Mouse (Mus musculus): ENCODE measurements around the gene Ccdc142. TPM values are rescaled to one million over a fixed set of nuclear protein-coding genes. Genes with fewer than 3 reads are reported as not detected.

Gene Ccdc142
- polyA plus RNA-seq, 1 experiment from 2014 or later: 2.1 TPM

GRCm38 (mm10) chr6:83127419-83127818, 26.0 kb downstream of the Ccdc142 start:
- Histone ChIP-seq H3K4me3 (ENCODE audit: low read depth, low read length) (no peak overlapping the region), H3K4me1 (ENCODE audit: control insufficient read depth, insufficient read depth, low read length) (peaks cover 15% of the 10 kb centered on the region), H3K9ac (ENCODE audit: low read depth, low read length) (no peak overlapping the region), H3K27ac (ENCODE audit: low read depth, low read length) (no peak overlapping the region), H3K36me3 (ENCODE audit: control insufficient read depth, insufficient read depth, low read length) (no peaks in the 10 kb centered on the region), H3K9me3 (replicated peaks; ENCODE audit: control insufficient read depth, low read length) (no peaks in the 10 kb centered on the region), H3K4me2 (no peak overlapping the region), H3K27me3 (ENCODE audit: control insufficient read depth, insufficient read depth, low read length) (no peaks in the 10 kb centered on the region)
- no peak for ATAC-seq (replicated peaks; ENCODE audit: insufficient number of reproducible peaks, low FRiP score, low TSS enrichment)
- 83% methylated on average over 5 of the region's 5 CpGs for WGBS (ENCODE audit: insufficient replicate concordance)

- H3K36me3 ChIP-seq (ENCODE audit: control insufficient read depth, insufficient read depth, low read length): no peaks in the 10 kb centered on the region
- H3K4me3 ChIP-seq (ENCODE audit: low read depth, low read length): no peak overlapping the region
- ATAC-seq (replicated peaks; ENCODE audit: insufficient number of reproducible peaks, low FRiP score, low TSS enrichment): no peak
- peaks cover 11% of the 10 kb centered on the region for H3K4me1 ChIP-seq (ENCODE audit: control insufficient read depth, insufficient read depth, low read length)
- 0 out of 2 replicates have a peak, but pooled peaks cover 3% of the 10 kb centered on the region for H3K27me3 ChIP-seq (ENCODE audit: control insufficient read depth, insufficient read depth, low read length)
- 82% methylated on average over 6 of the region's 6 CpGs for WGBS (ENCODE audit: insufficient replicate concordance)
- H3K9me3 ChIP-seq (replicated peaks; ENCODE audit: control insufficient read depth, low read length): no peaks in the 10 kb centered on the region
- H3K9ac ChIP-seq (ENCODE audit: low read depth, low read length): no peak overlapping the region
- no peak overlapping the region for H3K27ac ChIP-seq (ENCODE audit: low read depth, low read length)
- H3K4me2 ChIP-seq: no peak overlapping the region
These were observed 30.2 kb downstream of the Ccdc142 start for GRCm38 (mm10) chr6:83131469-83132034.

DNA sequence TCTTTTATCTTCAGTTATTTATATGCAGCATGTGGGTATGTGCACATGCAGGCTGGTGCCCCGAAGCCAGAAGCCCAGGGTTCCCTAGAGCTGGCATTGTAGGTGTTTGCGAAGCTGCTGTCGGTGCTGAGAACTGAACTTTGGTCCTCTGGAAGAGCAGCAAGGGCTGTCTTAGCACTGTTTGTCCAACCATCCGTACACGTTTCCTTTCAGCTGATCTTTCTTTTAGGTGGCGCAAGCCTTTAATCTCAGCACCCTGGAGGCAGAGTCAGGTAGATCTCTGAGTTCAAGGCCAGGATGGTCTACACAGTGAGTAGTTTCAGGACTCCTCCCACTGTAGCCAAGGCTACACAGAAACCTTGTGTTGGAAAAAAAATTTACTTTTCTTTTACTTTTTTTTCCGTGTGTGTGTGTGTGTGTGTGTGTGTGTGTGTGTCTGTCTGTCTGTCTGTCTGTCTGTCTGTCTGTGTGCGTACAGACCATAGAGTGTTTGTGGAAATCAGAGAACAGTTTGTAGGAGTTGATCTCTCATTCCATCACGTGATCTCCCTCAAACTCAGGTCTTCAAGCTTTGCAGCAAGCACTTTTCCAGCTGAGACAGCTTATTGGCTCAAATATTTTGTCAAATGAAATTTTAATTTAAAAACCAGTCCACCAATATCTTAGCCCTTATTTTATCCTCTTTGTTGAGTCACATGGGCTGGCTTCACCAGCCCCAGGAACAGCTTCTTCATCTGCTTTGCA, 30.9 kb downstream of the Ccdc142 start:
- no peak overlapping the region for H3K9ac ChIP-seq (ENCODE audit: low read depth, low read length)
- 0 out of 2 replicates have a peak, but pooled peaks cover 3% of the 10 kb centered on the region for H3K27me3 ChIP-seq (ENCODE audit: control insufficient read depth, insufficient read depth, low read length)
- no peak overlapping the region for H3K4me2 ChIP-seq
- no peak for ATAC-seq (replicated peaks; ENCODE audit: insufficient number of reproducible peaks, low FRiP score, low TSS enrichment)
- 82% methylated on average over 9 of the region's 9 CpGs for WGBS (ENCODE audit: insufficient replicate concordance)
- H3K9me3 ChIP-seq (replicated peaks; ENCODE audit: control insufficient read depth, low read length): no peaks in the 10 kb centered on the region
- H3K4me1 ChIP-seq (ENCODE audit: control insufficient read depth, insufficient read depth, low read length): peaks cover 11% of the 10 kb centered on the region
- H3K4me3 ChIP-seq (ENCODE audit: low read depth, low read length): no peak overlapping the region
- no peak overlapping the region for H3K27ac ChIP-seq (ENCODE audit: low read depth, low read length)
- no peaks in the 10 kb centered on the region for H3K36me3 ChIP-seq (ENCODE audit: control insufficient read depth, insufficient read depth, low read length)

DNA sequence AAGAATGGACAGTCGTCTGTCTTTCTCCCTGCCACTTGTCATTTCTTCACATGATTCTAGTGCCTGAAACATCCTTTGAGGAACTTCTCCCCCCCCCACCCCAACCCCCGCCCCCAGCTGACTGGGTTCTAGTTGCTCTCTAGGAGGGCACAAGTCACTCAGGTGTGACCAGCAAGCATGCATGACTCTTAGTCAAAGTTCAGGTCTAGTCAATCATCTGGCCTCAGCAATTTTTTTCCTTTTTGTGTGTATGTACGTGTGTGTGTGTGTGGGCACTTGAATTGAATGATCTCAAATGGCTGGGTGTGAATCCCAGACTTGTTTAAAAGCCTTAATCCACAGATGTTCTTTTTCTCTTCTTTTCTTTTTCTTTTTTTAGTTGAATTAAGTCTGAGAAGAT, 32.8 kb downstream of the Ccdc142 start:
- ATAC-seq (replicated peaks; ENCODE audit: insufficient number of reproducible peaks, low FRiP score, low TSS enrichment): no peak
- Histone ChIP-seq H3K27ac (ENCODE audit: low read depth, low read length) (no peak overlapping the region), H3K27me3 (ENCODE audit: control insufficient read depth, insufficient read depth, low read length) (0 out of 2 replicates have a peak, but pooled peaks cover 3% of the 10 kb centered on the region), H3K9ac (ENCODE audit: low read depth, low read length) (no peak overlapping the region), H3K4me1 (ENCODE audit: control insufficient read depth, insufficient read depth, low read length) (peaks cover 24% of the 10 kb centered on the region), H3K4me2 (no peak overlapping the region), H3K9me3 (replicated peaks; ENCODE audit: control insufficient read depth, low read length) (no peaks in the 10 kb centered on the region), H3K4me3 (ENCODE audit: low read depth, low read length) (no peak overlapping the region), H3K36me3 (ENCODE audit: control insufficient read depth, insufficient read depth, low read length) (no peaks in the 10 kb centered on the region)
- WGBS (ENCODE audit: insufficient replicate concordance): 64% methylated on average over 3 of the region's 3 CpGs

DNA sequence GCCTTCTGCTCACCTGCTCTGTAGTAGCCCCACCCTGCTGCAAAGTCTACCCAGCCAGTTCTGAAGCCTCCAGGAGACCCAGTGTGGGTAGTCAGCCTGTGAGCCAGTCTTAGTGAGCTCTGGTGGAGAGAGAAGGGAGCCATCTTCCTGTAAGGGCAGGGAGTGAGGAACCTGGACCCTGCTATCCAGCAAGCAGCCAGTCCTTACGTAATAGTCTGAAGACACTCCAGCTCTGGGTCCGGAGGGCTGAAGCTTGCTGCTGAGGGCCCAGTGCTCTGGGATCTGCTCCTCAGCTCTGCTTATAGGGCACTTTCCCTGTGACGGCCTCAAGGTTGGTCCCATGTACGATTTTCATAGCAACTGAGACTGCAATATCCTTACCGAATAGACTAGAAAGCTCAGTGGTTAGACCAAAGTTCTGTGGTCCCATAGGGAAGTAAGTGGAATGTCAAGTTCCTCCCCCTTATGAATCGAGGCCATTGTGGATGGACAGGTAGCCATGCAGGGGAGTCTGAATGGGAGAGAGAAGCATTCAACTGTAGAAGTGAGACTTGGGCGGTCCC, 33.6 kb downstream of the Ccdc142 start, which contains the start of gene Rtkn:
TSS of gene Rtkn (plus strand) at position 513 of the 563 bp plus-strand sequence.
- 60% methylated on average over 7 of the region's 7 CpGs for WGBS (ENCODE audit: insufficient replicate concordance)
- no peak for ATAC-seq (replicated peaks; ENCODE audit: insufficient number of reproducible peaks, low FRiP score, low TSS enrichment)
- Histone ChIP-seq H3K36me3 (ENCODE audit: control insufficient read depth, insufficient read depth, low read length) (no peaks in the 10 kb centered on the region), H3K27me3 (ENCODE audit: control insufficient read depth, insufficient read depth, low read length) (0 out of 2 replicates have a peak, but pooled peaks cover 3% of the 10 kb centered on the region), H3K27ac (ENCODE audit: low read depth, low read length) (peak within 1 kb of the TSS; percentile 99; the same call in 1 of the 2 replicates), H3K4me1 (ENCODE audit: control insufficient read depth, insufficient read depth, low read length) (peaks cover 24% of the 10 kb centered on the region), H3K9ac (ENCODE audit: low read depth, low read length) (peak within 1 kb of the TSS; percentile 94), H3K4me3 (ENCODE audit: low read depth, low read length) (peak within 1 kb of the TSS; percentile 63), H3K9me3 (replicated peaks; ENCODE audit: control insufficient read depth, low read length) (no peaks in the 10 kb centered on the region), H3K4me2 (peak within 1 kb of the TSS; percentile 87)

DNA sequence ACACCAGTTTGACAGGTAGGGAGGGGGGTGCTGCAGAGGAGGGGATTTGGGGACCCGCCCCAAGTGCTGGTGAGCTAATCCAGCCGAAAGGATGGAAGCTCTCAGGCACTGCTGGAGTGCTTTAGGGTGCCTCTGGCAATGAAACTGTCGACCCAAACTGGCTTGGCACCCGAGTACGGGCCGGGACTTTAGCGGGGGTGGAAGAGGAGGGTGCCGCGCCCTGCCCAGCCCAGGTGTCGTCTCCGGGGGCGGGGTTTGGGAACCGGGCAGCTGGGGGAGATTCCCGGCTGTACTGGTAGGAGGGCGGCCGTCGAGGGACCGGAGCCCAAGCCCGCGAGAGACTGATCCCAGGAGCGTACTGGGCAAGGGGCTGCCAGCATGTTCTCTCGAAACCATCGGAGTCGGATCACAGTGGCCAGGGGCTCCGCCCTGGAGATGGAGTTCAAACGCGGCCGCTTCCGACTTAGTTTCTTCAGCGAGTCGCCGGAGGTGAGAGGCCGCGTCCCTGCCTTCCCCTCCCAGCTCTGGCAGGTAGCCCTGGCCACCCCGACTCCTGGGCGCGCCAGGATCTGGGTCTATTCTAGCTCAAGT, 34.3 kb downstream of the Ccdc142 start:
- WGBS (ENCODE audit: insufficient replicate concordance): 2% methylated on average over 37 of the region's 37 CpGs
- no peak for ATAC-seq (replicated peaks; ENCODE audit: insufficient number of reproducible peaks, low FRiP score, low TSS enrichment)
- Histone ChIP-seq H3K9me3 (replicated peaks; ENCODE audit: control insufficient read depth, low read length) (no peaks in the 10 kb centered on the region), H3K27ac (ENCODE audit: low read depth, low read length) (no peak overlapping the region), H3K27me3 (ENCODE audit: control insufficient read depth, insufficient read depth, low read length) (0 out of 2 replicates have a peak, but pooled peaks cover 3% of the 10 kb centered on the region), H3K4me3 (ENCODE audit: low read depth, low read length) (peak overlapping the region; percentile 63), H3K4me1 (ENCODE audit: control insufficient read depth, insufficient read depth, low read length) (peaks cover 24% of the 10 kb centered on the region), H3K36me3 (ENCODE audit: control insufficient read depth, insufficient read depth, low read length) (no peaks in the 10 kb centered on the region), H3K4me2 (peak overlapping the region; percentile 87), H3K9ac (ENCODE audit: low read depth, low read length) (peak overlapping the region; percentile 94)

GRCm38 (mm10) chr6:83136291-83136880, 35.0 kb downstream of the Ccdc142 start:
- H3K36me3 ChIP-seq (ENCODE audit: control insufficient read depth, insufficient read depth, low read length): no peaks in the 10 kb centered on the region
- 17% methylated on average over 5 of the region's 5 CpGs for WGBS (ENCODE audit: insufficient replicate concordance)
- H3K4me1 ChIP-seq (ENCODE audit: control insufficient read depth, insufficient read depth, low read length): peaks cover 24% of the 10 kb centered on the region
- no peaks in the 10 kb centered on the region for H3K9me3 ChIP-seq (replicated peaks; ENCODE audit: control insufficient read depth, low read length)
- peak overlapping the region; percentile 99 for H3K27ac ChIP-seq (ENCODE audit: low read depth, low read length)
- 0 out of 2 replicates have a peak, but pooled peaks cover 3% of the 10 kb centered on the region for H3K27me3 ChIP-seq (ENCODE audit: control insufficient read depth, insufficient read depth, low read length)
- ATAC-seq (replicated peaks; ENCODE audit: insufficient number of reproducible peaks, low FRiP score, low TSS enrichment): 0 out of 2 replicates have a peak, but pooled peaks have one; percentile 3
- peak overlapping the region; percentile 63 for H3K4me3 ChIP-seq (ENCODE audit: low read depth, low read length)
- peak overlapping the region; percentile 87 for H3K4me2 ChIP-seq
- peak overlapping the region; percentile 94 for H3K9ac ChIP-seq (ENCODE audit: low read depth, low read length)
